Mouse (Mus musculus): ENCODE measurements around the gene Ogfod2.

- TF ChIP-seq CTCF (conservative IDR thresholded peaks at IDR 0.05; ENCODE audit: insufficient read depth, insufficient read length, low read depth, low read length) (no peak), POLR2A (IDR thresholded peaks at IDR 0.05; ENCODE audit: low read depth, low read length) (no peak)
These were observed 22.2 kb upstream of the Ogfod2 start for GRCm38 (mm10) chr5:124089868-124090267.
